14 mouse cellular contexts compared by ENCODE assay signal in the genomic region with DNA sequence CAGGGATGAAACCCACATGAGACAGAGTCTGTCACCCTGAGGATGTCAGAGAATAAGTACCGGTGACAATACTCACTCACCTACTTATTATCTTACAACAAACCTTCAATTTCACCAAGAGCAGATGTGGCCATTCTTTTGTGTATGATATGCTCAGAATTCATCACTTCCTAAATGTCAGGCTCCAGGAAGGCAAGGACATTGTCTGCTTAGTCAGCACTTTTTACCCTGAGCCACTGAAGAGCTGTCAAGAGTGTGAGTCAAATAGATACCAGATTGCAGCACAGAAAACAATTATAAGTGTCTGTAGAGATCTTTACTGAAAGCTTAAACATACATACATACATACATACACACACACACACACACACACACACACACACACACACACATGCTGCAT.
"Had no signal": no experiment of that assay in that cellular context is flagged by ENCODE, and none has a peak within 500 bp of the region (broad histone marks: within the 10 kb centered on the region; RNA-seq: fewer than 3 reads in every experiment).

No protein-coding gene starts in this region.

- H3K9ac ChIP-seq: limb, embryonic 12.5 days; liver, embryonic 13.5 days; liver, postnatal 0 days; neural tube, embryonic 12.5 days had no signal

- H3K9me3 ChIP-seq: limb, embryonic 12.5 days; liver, embryonic 13.5 days; neural tube, embryonic 12.5 days had no signal

- H3K4me2 ChIP-seq: limb, embryonic 12.5 days; liver, embryonic 13.5 days; neural tube, embryonic 12.5 days had no signal

- H3K4me1 ChIP-seq: limb, embryonic 12.5 days; liver, embryonic 13.5 days; neural tube, embryonic 12.5 days had no signal

- H3K36me3 ChIP-seq: limb, embryonic 12.5 days; liver, embryonic 13.5 days; neural tube, embryonic 12.5 days had no signal

- DNase-seq: kidney, adult 9 months; kidney, postnatal 36 days; layer of hippocampus, adult 9-11 months; layer of hippocampus, postnatal 36 days; liver; liver, embryonic 13.5 days; liver, postnatal 0 days; lung, postnatal 36 days; thymus, postnatal 4 days had no signal

- H3K27ac ChIP-seq: kidney, postnatal 0 days; limb, embryonic 12.5 days; liver, embryonic 13.5 days; neural tube, embryonic 12.5 days; stomach, postnatal 0 days had no signal

- H3K27me3 ChIP-seq: limb, embryonic 12.5 days; liver, embryonic 13.5 days; neural tube, embryonic 12.5 days had no signal

- H3K4me3 ChIP-seq: limb, embryonic 12.5 days; liver, embryonic 13.5 days; neural tube, embryonic 12.5 days had no signal

- ATAC-seq: liver, postnatal 0 days; lung, postnatal 0 days had no signal
